ENCODE assay signal across 9 mouse cellular contexts in the genomic region with DNA sequence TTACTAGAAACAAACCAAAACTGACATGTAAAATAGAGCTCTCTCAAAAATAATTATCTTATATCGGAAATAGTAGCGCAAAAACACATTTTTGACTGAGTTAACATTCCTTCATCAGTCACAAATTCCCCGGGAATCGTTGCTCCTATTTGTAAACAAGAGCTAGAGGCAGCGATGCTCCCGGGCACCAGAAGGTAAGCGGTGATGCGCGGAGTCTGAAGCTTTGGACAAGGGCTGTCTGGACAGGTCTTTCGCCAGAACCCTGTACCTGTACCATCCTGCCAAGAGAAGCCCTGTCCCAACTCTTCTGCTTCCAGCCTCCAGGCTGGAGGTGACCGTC. TPM values are rescaled to one million over a fixed set of nuclear protein-coding genes. Genes with fewer than 3 reads are reported as not detected.
DNase-seq lines count a peak whose midpoint lies in the region; ATAC-seq and TF ChIP-seq lines count a peak whose summit lies in the region.
"Had no signal": no experiment of that assay in that cellular context is flagged by ENCODE, and none has a peak within 500 bp of the region (broad histone marks: within the 10 kb centered on the region; RNA-seq: fewer than 3 reads in every experiment).

No protein-coding gene starts in this region.

- peak; percentile 31 for DNase-seq in embryo, embryonic 10 days (ENCODE audit: low spot score)
- no peak for DNase-seq in embryo, embryonic 11 days
- no peak for DNase-seq in testis, postnatal 10 days (ENCODE audit: low spot score)
- DNase-seq in liver, embryonic 11.5 days (ENCODE audit: low spot score), result no peak
- no peak for DNase-seq in adrenal gland, adult 18-20 months (ENCODE audit: low spot score in 2 of 2)
- no peak for DNase-seq in thymus, postnatal 14 days
- no peak for DNase-seq in left cerebral cortex, postnatal 14 days (ENCODE audit: low spot score in 2 of 2)

- H3K27ac ChIP-seq in testis, adult 2 months (ENCODE audit: control insufficient read depth, insufficient read depth, low read depth, low read length), result no peak overlapping the region
- H3K27ac ChIP-seq in liver, embryonic 11.5 days (ENCODE audit: low read depth, low read length), result no peak overlapping the region

- H3K27me3 ChIP-seq in testis, adult 2 months (ENCODE audit: control insufficient read depth, insufficient read depth, low read length), result no peaks in the 10 kb centered on the region
- H3K27me3 ChIP-seq in liver, embryonic 11.5 days (replicated peaks; ENCODE audit: control insufficient read depth, insufficient read depth, low read length), result peaks cover 39% of the 10 kb centered on the region

- peak overlapping the region; percentile 77 for H3K4me3 ChIP-seq in testis, adult 2 months (ENCODE audit: control insufficient read depth, low read depth, low read length)
- H3K4me3 ChIP-seq in liver, embryonic 11.5 days (ENCODE audit: low read depth, low read length), result peak overlapping the region; percentile 53

- H3K9me3 ChIP-seq in liver, embryonic 11.5 days (ENCODE audit: control insufficient read depth, low read length), result no peaks in the 10 kb centered on the region

- TF ChIP-seq CTCF in testis, adult 2 months (IDR thresholded peaks at IDR 0.05; ENCODE audit: control insufficient read depth, insufficient read depth, insufficient replicate concordance, low read depth, low read length), result no peak

- H3K4me2 ChIP-seq in liver, embryonic 11.5 days, result peak overlapping the region; percentile 92

- H3K4me1 ChIP-seq in testis, adult 2 months (ENCODE audit: control insufficient read depth, insufficient read depth, low read length), result peaks cover 17% of the 10 kb centered on the region
- peaks cover 9% of the 10 kb centered on the region for H3K4me1 ChIP-seq in liver, embryonic 11.5 days (replicated peaks; ENCODE audit: control insufficient read depth, insufficient read depth, low read length)

- TF ChIP-seq POLR2A in testis, adult 2 months (IDR thresholded peaks at IDR 0.05; ENCODE audit: control insufficient read depth, low read depth, low read length), result no peak

- no peak overlapping the region; the same call in 1 of the 2 replicates for H3K9ac ChIP-seq in liver, embryonic 11.5 days (ENCODE audit: low read depth, low read length)

- intact Hi-C loops in left cerebral cortex, postnatal 14 days (cut with DNase I), result no loop called here

- no peak for ATAC-seq in liver, embryonic 11.5 days (replicated peaks; ENCODE audit: low FRiP score)

- H3K36me3 ChIP-seq in testis, adult 2 months (ENCODE audit: control insufficient read depth, insufficient read depth, low read length), result no peaks in the 10 kb centered on the region
- H3K36me3 ChIP-seq in liver, embryonic 11.5 days (ENCODE audit: control insufficient read depth, insufficient read depth, low read length), result no peaks in the 10 kb centered on the region

- WGBS in liver, embryonic 11.5 days, result 9% methylated on average over 11 of the region's 11 CpGs

RNA-seq across cellular contexts. Expression of gene Gpr176, which starts 0.7 kb away (rescaled TPM):
- 0.32 and 0.36 TPM in 2 replicates for polyA plus RNA-seq in testis, adult 2 months (2012; rRNA removed)
- polyA plus RNA-seq in liver, embryonic 11.5 days (2014; fragmentation: Nextera tagmentation; extraction: Ambion mirVana), result 1.2 and 1.3 TPM in 2 replicates
- 1 to 10 TPM; 5.1 to 5.7 TPM for total RNA-seq in adrenal gland, adult 18-20 months (2021)
- 10 to 100 TPM; 11.4 to 12.5 TPM for total RNA-seq in left cerebral cortex, postnatal 14 days (2021)
- total RNA-seq: common myeloid progenitor, adult 5-6 weeks had no signal

RNA-seq across cellular contexts. Expression of gene Eif2ak4, which starts 15.9 kb away (rescaled TPM):
- polyA plus RNA-seq in testis, adult 2 months (2012; rRNA removed), result 4.1 and 4.5 TPM in 2 replicates
- 14.0 and 15.0 TPM in 2 replicates for polyA plus RNA-seq in liver, embryonic 11.5 days (2014; fragmentation: Nextera tagmentation; extraction: Ambion mirVana)
- 10 to 100 TPM; 16.3 to 16.5 TPM for total RNA-seq in adrenal gland, adult 18-20 months (2021)
- total RNA-seq in left cerebral cortex, postnatal 14 days (2021), result 10 to 100 TPM; 18.3 to 21.0 TPM
